Mouse (Mus musculus): ENCODE measurements around the gene Anapc11.
A peak's percentile ranks its signal among the peaks of the same experiment; 100 is the strongest.

GRCm38 (mm10) chr11:120572752-120573584, 25.3 kb upstream of the Anapc11 start, which contains the start of gene P4hb:
- no peak for TF ChIP-seq CTCF (IDR thresholded peaks at IDR 0.05; ENCODE audit: insufficient read depth, low read depth, low read length)
- peak; percentile 92 for TF ChIP-seq POLR2A (IDR thresholded peaks at IDR 0.05; ENCODE audit: insufficient read depth, low read depth, low read length)
